Mouse (Mus musculus): ENCODE results near the gene Satl1.

Satl1 gene

DNA sequence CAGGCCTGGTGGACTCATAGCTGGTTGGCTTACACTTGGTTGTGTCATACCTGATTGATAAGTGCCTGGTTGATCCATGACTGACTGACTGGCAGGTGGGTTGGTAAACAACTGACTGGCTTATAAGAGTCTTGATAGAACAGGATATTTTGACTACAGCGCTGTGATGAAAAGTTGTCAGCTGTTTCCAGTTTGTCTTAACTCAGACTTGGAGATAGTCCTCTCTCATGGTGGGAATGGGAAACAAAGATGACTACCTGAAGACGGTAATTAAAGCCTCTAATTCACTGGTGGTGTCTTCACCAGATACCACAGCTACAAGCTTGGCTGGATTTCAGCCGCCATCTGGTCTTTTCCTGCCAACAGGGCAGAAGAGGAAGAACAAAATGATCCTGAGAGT is at the start of gene Satl1:
TSS of gene Satl1 (minus strand) at position 101 of the 400 bp plus-strand sequence.
- DNase-seq (ENCODE audit: low spot score in 2 of 2) = no peak

DNA sequence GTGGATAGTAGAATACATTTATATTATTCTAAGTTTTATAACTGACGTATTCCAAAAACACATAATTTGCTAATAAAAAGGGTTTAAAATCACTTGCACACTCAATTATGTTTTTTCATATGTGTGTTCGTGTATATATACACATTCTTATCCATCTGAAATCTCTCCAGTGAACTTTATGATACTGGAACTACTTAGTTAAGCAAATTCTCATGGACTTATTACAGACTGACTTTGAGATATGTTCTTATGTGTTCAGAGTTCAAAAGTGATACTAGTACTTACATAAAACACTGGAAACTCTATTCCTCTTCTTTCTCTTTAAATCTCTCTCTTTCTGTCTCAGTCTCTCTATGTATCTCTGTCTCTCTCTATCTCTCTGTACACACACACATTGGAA is 31.5 kb upstream of the Satl1 start:
- DNase-seq (ENCODE audit: low spot score in 2 of 2) = no peak

DNA sequence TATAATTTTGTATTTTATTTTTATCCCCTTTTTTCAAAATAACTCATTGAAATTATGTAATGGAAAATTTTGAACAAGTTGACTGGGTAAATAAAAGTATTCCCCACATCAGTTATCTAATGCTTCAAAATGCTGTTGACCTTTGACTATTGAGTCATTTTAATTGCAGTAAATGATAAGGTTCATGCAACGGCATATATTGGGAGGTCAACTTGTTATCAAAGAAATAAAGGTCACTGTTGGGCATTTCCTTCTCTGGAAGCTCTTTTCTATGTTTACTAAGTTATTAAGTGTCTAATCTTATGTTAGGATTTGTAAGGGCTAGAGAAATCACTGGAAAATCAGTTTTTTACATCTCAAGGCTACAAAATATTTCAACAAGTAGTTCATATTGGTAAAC is 31.0 kb upstream of the Satl1 start:
- DNase-seq (ENCODE audit: low spot score in 2 of 2) = no peak

- peak in 1 of 2 experiments; percentile 5 for DNase-seq (ENCODE audit: low spot score in 2 of 2)
Measured at GRCm38 (mm10) chrX:112422998-112423397, 16.4 kb upstream of the Satl1 start.

DNA sequence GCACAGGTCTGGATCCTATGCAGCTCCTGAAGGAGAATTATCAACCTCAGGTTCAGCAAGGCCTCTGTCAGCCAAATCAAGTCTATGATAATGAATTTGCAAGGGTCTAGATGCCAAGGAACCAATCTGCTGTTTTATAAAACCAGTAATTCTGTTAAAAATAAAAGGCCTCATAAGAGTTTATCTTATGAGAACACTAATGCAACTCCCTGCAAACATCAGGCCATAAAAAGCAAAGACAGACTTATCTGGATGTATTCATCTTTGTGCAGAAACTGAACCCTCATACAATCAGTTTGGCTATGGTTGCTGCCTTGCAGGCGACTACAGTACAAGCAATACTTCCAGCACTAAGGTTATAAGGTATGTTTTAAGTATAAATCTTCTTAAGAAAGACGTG is 5.7 kb upstream of the Satl1 start:
- DNase-seq (ENCODE audit: low spot score in 2 of 2) = no peak

- DNase-seq (ENCODE audit: low spot score in 2 of 2) = peak; percentile 26 to 40
Measured at GRCm38 (mm10) chrX:112370577-112371410, 35.8 kb downstream of the Satl1 start.

GRCm38 (mm10) chrX:112368426-112368825 is 38.2 kb downstream of the Satl1 start:
- no peak for DNase-seq (ENCODE audit: low spot score in 2 of 2)

GRCm38 (mm10) chrX:112348395-112348791 is 58.2 kb downstream of the Satl1 start:
- no peak for DNase-seq (ENCODE audit: low spot score in 2 of 2)

- no peak for DNase-seq (ENCODE audit: low spot score in 2 of 2)
Measured at GRCm38 (mm10) chrX:112347467-112348394, 58.8 kb downstream of the Satl1 start.

DNA sequence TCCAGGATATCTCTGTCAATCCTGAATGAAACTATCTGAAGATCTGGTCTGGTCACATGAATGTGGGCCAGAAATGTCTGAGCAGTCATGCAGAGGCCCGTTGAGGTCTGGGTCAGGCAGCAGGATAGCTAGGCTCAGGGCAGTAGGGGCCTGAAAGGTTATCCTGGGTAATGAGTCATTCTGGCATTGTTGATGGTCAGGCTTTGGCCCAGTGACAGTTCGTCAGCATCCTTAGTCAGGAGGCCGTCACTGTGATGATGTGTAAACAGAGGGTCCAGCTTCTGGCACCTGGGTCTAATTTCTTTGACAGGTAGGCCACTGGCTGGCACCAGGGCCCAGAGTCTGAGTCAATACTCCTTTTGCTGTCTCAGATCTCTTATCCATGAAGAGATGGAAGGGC is 67.1 kb downstream of the Satl1 start:
- DNase-seq (ENCODE audit: low spot score in 2 of 2) = no peak

All from thymus, postnatal 10 days (tissue).